Mouse (Mus musculus): ENCODE results near the gene Caln1.

DNA sequence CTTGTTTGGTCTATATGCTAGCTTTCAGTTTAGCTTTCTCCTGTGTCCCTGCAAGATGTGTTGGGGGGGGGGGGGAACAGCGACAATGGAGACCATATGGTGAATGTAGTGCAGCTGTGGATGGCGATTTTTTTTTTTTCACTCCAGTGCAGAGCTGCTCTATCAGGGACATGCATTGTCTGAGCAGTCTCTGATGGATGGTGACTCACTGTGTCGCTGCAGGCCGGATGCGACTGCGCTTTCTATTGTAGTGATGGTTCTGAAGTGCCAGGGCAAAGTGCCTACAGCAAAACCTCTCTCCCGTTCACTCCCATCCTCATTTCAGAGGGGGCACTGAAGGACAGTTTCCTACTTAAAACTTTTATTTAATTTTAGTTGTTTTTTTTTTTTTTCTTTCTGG is 250.8 kb downstream of the Caln1 start:
- TF ChIP-seq POLR2A (IDR thresholded peaks at IDR 0.05; ENCODE audit: low read depth, low read length) (no peak), CTCF (IDR thresholded peaks at IDR 0.05; ENCODE audit: extremely low read depth, insufficient read length, insufficient replicate concordance, low read depth, low read length) (no peak)
